Mouse (Mus musculus) liver, embryonic 14.5 days (tissue): ENCODE measurements around the gene Fign.

Experiments
- CTCF ChIP-seq: IDR thresholded peaks from 2 replicates; pipeline ENCODE4 v1.5.1; 2016; ENCODE audit warnings: antibody characterized with exemption, low read depth, control low read depth
- EP300 ChIP-seq: IDR thresholded peaks from 2 replicates; pipeline ENCODE4 v1.6.1; 2016; ENCODE audit warnings: antibody characterized with exemption, low read depth

DNA sequence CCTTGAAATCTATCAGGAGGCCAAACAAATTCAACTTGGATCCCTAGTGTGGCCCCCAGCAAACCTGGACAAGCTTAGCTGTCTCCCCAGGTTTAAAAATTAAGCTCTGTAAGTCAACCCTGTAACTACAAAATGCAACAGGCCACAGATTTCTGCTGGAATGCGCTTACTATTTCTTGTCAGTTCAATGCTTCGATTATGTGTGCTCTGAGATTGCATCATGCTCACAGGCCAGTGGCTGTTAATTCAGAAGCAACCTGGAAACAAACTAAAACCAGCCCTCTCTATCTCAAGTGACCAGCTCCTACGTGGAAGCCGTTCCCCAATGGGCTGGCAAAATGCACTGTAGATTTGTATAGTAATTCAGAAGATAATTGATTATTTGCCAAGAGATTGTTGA, 71.9 kb downstream of the Fign start:
- TF ChIP-seq CTCF (no peak), EP300 (no peak)
